Mouse (Mus musculus): ENCODE data around the gene Gm20403. TPM values are rescaled to one million over a fixed set of nuclear protein-coding genes. Genes with fewer than 3 reads are reported as not detected.

Gm20403 gene
- not detected in 2 replicates for polyA plus RNA-seq (2012; ENCODE audit: insufficient read depth, low replicate concordance)

- Histone ChIP-seq H3K9me3 (no peaks in the 10 kb centered on the region), H3K36me3 (replicated peaks; ENCODE audit: low read length) (peaks cover 23% of the 10 kb centered on the region), H3K27me3 (replicated peaks) (no peaks in the 10 kb centered on the region), H3K4me3 (replicated peaks) (peak within 1 kb of the TSS; percentile 94), H3K4me1 (peaks cover 35% of the 10 kb centered on the region)
- TF ChIP-seq FLI1 (IDR thresholded peaks at IDR 0.05; ENCODE audit: low read length) = no peak
- TF ChIP-seq GATA1 (IDR thresholded peaks at IDR 0.05; ENCODE audit: borderline replicate concordance, low read length) = no peak
These were observed at the start of gene Gm20403 for GRCm38 (mm10) chr12:54986052-54986717. Gene Gm20403 (minus strand): TSS chr12:54986529.

DNA sequence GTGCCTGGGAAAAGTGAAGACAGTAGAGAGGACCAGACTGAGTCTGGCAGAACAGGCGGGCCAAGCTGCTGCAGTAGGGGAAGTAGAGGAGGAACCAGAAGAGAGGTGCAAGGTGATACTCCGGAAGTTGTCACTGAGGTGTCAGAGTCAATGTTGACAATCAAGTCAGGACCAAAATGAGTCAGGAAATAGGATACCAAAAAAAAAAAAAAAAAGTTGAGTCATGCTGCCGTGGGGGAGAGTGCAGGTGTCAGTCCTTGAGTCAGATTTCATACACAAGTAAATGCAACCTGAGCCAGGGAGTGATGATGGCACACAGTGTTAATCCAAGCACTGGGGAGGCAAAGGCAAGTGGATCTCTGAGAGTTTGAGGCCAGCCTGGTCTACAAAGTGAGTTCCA is 40.8 kb upstream of the Gm20403 start:
- Histone ChIP-seq H3K4me3 (replicated peaks) (no peak overlapping the region), H3K36me3 (replicated peaks; ENCODE audit: low read length) (no peaks in the 10 kb centered on the region), H3K9me3 (peaks cover 7% of the 10 kb centered on the region), H3K4me1 (peaks cover 8% of the 10 kb centered on the region), H3K27me3 (replicated peaks) (peaks cover 26% of the 10 kb centered on the region)
- TF ChIP-seq GATA1 (IDR thresholded peaks at IDR 0.05; ENCODE audit: borderline replicate concordance, low read length) (no peak), FLI1 (IDR thresholded peaks at IDR 0.05; ENCODE audit: low read length) (no peak)

DNA sequence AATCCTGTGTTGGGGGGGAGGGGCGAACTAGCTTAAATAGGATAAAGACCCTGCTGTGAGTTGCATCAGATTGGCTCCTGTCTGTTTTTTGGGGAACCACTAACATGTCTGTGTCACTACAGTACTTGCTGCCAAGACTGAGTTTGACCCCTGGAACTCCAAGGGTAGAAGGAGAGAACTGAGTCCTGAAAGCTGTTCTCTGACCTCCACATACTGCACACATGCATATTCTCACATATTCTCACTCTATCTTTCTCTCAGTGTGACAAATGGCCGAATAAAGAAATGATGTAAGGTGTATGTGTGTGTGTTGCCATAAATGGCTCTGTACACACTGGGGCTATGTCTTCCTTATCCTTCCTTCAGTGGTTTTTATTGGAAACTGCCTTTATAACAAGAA is 37.0 kb upstream of the Gm20403 start:
- TF ChIP-seq FLI1 (IDR thresholded peaks at IDR 0.05; ENCODE audit: low read length) = no peak
- TF ChIP-seq GATA1 (IDR thresholded peaks at IDR 0.05; ENCODE audit: borderline replicate concordance, low read length) = no peak
- peaks cover 8% of the 10 kb centered on the region for H3K4me1 ChIP-seq

GRCm38 (mm10) chr12:55019421-55019877 is 33.1 kb upstream of the Gm20403 start:
- Histone ChIP-seq H3K4me3 (replicated peaks) (peak overlapping the region; percentile 62), H3K4me1 (peaks cover 18% of the 10 kb centered on the region), H3K27me3 (replicated peaks) (no peaks in the 10 kb centered on the region), H3K9me3 (peaks cover 4% of the 10 kb centered on the region), H3K36me3 (replicated peaks; ENCODE audit: low read length) (no peaks in the 10 kb centered on the region)
- TF ChIP-seq GATA1 (IDR thresholded peaks at IDR 0.05; ENCODE audit: borderline replicate concordance, low read length) = no peak
- TF ChIP-seq FLI1 (IDR thresholded peaks at IDR 0.05; ENCODE audit: low read length) = no peak

More for the DNA sequence above, 37.0 kb upstream of the Gm20403 start:
- Histone ChIP-seq H3K36me3 (replicated peaks; ENCODE audit: low read length) (no peaks in the 10 kb centered on the region), H3K9me3 (peaks cover 7% of the 10 kb centered on the region), H3K4me3 (replicated peaks) (no peak overlapping the region), H3K27me3 (replicated peaks) (peaks cover 3% of the 10 kb centered on the region)

DNA sequence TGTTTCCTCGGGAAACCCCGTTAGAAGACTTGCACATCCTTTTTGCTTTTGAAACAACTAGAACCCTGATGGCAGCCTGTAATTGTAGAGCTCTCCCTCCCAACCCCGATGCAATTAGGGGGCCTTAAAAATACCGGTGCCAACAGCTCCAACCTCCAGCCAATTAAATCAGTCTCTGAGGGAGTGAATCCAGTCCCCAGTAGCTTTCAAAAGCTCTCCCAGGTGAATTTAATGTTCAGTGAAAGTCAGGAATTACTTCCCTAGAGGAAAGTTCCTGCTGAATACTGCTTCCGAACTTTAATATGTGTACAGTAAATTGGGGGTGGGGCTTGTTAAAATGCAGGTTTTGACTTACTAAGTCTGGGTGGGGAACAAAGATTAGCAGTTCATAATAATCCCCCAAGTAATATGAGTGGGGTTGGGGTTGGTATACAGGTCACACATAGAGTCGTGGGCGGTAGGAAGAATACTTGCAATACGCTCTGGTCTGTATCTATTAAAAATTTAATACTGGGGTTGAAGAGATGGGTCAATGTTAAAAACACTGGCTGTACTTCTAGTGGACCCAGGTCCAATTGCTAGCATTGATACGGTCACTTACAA is 30.9 kb upstream of the Gm20403 start:
- Histone ChIP-seq H3K4me1 (peaks cover 18% of the 10 kb centered on the region), H3K36me3 (replicated peaks; ENCODE audit: low read length) (no peaks in the 10 kb centered on the region), H3K27me3 (replicated peaks) (peaks cover 6% of the 10 kb centered on the region), H3K4me3 (replicated peaks) (no peak overlapping the region), H3K9me3 (no peaks in the 10 kb centered on the region)
- no peak for TF ChIP-seq FLI1 (IDR thresholded peaks at IDR 0.05; ENCODE audit: low read length)
- no peak for TF ChIP-seq GATA1 (IDR thresholded peaks at IDR 0.05; ENCODE audit: borderline replicate concordance, low read length)

DNA sequence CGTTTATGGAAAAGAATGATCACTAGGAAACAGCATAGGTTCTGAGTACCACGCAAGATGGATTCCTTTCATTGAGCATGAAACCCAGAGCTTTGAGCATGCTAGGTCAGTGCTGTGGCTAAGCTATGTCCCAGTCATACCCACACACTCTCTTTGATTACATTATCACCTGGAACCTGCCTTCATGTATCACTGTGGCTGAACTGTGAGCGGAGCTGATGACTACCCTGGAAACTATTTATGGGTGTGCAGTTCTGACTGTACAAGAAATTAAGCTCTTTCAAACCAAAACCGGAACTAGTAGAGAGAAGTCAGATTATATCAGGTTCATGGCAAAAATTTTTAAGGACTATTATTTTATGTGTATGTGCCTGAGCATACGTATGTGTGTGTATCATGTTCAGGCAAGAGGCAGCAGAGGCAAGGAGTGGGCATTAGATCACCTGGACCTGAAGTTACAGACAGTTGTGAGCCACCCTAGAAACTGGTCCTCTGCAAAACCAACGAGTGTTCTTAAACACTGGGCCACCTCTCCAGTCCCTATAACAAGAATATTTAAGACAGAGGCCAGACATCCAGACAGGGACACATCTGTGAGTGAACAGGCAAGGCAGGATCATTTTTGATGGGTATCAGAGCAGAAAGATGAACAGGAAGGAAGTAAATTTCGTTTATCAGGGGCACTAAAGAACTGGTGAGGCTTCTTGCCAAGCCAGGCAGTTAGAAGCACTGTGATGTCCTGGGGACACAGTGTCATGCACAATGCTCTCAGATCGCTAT is 30.2 kb upstream of the Gm20403 start:
- H3K9me3 ChIP-seq = no peaks in the 10 kb centered on the region
- TF ChIP-seq GATA1 (IDR thresholded peaks at IDR 0.05; ENCODE audit: borderline replicate concordance, low read length) = no peak
- no peak for TF ChIP-seq FLI1 (IDR thresholded peaks at IDR 0.05; ENCODE audit: low read length)
- H3K36me3 ChIP-seq (replicated peaks; ENCODE audit: low read length) = no peaks in the 10 kb centered on the region
- H3K4me3 ChIP-seq (replicated peaks) = no peak overlapping the region
- H3K4me1 ChIP-seq = peaks cover 18% of the 10 kb centered on the region
- H3K27me3 ChIP-seq (replicated peaks) = peaks cover 6% of the 10 kb centered on the region

- Histone ChIP-seq H3K9me3 (no peaks in the 10 kb centered on the region), H3K4me1 (peaks cover 18% of the 10 kb centered on the region), H3K36me3 (replicated peaks; ENCODE audit: low read length) (no peaks in the 10 kb centered on the region), H3K4me3 (replicated peaks) (no peak overlapping the region), H3K27me3 (replicated peaks) (peaks cover 6% of the 10 kb centered on the region)
- TF ChIP-seq GATA1 (IDR thresholded peaks at IDR 0.05; ENCODE audit: borderline replicate concordance, low read length) (no peak), FLI1 (IDR thresholded peaks at IDR 0.05; ENCODE audit: low read length) (no peak)
These were observed 29.1 kb upstream of the Gm20403 start for GRCm38 (mm10) chr12:55015428-55015827.

DNA sequence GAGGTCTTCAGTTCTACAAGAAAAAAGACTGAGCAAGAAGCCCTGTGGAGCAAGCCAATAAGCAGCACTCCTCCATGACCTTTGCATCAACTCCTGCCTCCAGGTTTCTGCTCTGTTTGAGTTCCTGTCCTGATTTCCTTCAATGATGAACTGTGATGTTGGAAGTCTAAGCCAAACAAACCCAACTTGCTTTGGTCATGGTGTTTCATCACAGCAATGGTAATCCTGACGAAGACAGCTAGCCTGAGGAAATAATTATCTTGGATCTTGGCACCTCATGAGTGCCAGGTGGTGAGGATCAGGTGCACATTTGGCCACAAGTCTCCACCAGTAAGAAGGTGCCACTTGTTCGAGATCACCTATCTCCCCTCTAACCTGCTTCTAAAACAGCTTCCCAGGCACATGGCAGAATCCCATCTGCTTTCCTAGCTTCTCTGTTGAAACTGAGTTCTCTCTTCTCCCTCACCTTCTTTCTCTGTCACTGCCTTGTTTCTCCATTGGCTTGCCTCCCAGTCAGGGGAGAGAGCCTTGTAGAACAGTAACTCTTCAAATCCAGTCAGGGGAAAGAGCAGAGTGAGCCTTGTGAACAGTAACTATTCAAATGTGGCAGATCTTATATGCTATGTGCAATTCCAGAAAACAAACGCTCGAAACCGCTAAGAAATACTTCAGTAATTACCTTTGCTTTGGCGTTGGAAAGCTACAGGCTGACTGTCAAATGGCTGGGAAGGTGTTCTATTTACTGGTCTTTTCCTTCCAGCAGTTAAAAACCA is 27.5 kb upstream of the Gm20403 start, which contains the start of gene Baz1a:
Baz1a (minus strand) TSS at position 723 of the 773 bp plus-strand sequence.
- no peaks in the 10 kb centered on the region for H3K9me3 ChIP-seq
- peaks cover 15% of the 10 kb centered on the region for H3K4me1 ChIP-seq
- peaks cover 6% of the 10 kb centered on the region for H3K27me3 ChIP-seq (replicated peaks)
- H3K4me3 ChIP-seq (replicated peaks) = no peak within 1 kb of the TSS
- H3K36me3 ChIP-seq (replicated peaks; ENCODE audit: low read length) = no peaks in the 10 kb centered on the region
- TF ChIP-seq FLI1 (IDR thresholded peaks at IDR 0.05; ENCODE audit: low read length) (no peak), GATA1 (IDR thresholded peaks at IDR 0.05; ENCODE audit: borderline replicate concordance, low read length) (no peak)

DNA sequence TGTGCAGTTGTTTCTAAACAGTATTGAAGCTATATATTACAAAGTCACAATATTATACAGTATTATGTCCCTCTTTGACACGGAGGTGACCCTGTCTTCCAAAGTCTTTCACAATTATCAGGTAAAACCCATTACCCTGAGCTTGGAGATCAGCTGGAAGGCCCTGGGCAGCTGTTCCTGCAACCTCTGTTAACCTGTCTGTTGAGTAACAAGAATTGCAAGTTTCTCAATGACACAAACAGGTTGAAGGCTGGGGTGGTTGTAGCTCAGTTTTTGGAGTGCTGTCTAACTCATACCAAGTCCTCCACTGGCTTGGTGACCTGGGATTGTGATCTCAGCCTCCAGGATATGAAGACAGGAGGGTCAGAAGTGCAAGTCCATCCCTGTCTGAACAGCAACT is 26.7 kb upstream of the Gm20403 start:
- Histone ChIP-seq H3K9me3 (no peaks in the 10 kb centered on the region), H3K4me3 (replicated peaks) (no peak overlapping the region), H3K27me3 (replicated peaks) (peaks cover 6% of the 10 kb centered on the region), H3K4me1 (peaks cover 15% of the 10 kb centered on the region), H3K36me3 (replicated peaks; ENCODE audit: low read length) (no peaks in the 10 kb centered on the region)
- TF ChIP-seq FLI1 (IDR thresholded peaks at IDR 0.05; ENCODE audit: low read length) = no peak
- TF ChIP-seq GATA1 (IDR thresholded peaks at IDR 0.05; ENCODE audit: borderline replicate concordance, low read length) = no peak

Measured in megakaryocyte, embryonic 14.5 days (primary cell).